Mouse (Mus musculus) C2C12 (cell line): ENCODE measurements around the gene Itm2c. TPM values are rescaled to one million over a fixed set of nuclear protein-coding genes. Genes with fewer than 3 reads are reported as not detected.

Source experiments
- H3K27me3 ChIP-seq: one replicate; pipeline ENCODE4 v1.6.1; 2011; ENCODE audit not compliant: control insufficient read depth, insufficient read depth, insufficient read length
- H3K36me3 ChIP-seq: one replicate; pipeline ENCODE4 v1.6.1; 2011; ENCODE audit not compliant: control insufficient read depth, insufficient read depth
- H3K4me3 ChIP-seq: one replicate; pipeline ENCODE4 v1.5.1; 2011; ENCODE audit warnings: mild to moderate bottlenecking, control low read depth; ENCODE audit not compliant: poor library complexity, insufficient read depth, severe bottlenecking
- H3K79me2 ChIP-seq: one replicate; pipeline ENCODE4 v1.6.1; 2011; ENCODE audit not compliant: control insufficient read depth, insufficient read depth
- H3K79me3 ChIP-seq: one replicate; pipeline ENCODE4 v1.6.1; 2011; ENCODE audit warnings: low read depth, control low read depth
- H3ac ChIP-seq: one replicate; pipeline ENCODE3; 2011; ENCODE audit warnings: low read depth; ENCODE audit not compliant: control insufficient read depth, insufficient read length
- CEBPB ChIP-seq: IDR thresholded peaks from one replicate; pipeline ENCODE4 v1.6.1; 2011; ENCODE audit warnings: low read depth, mild to moderate bottlenecking, control low read depth, moderate library complexity
- CTCF ChIP-seq: IDR thresholded peaks from one replicate; pipeline ENCODE4 v1.5.1; 2011; ENCODE audit not compliant: control insufficient read depth, insufficient read depth, insufficient read length
- FOSL1 ChIP-seq: IDR thresholded peaks from one replicate; pipeline ENCODE4 v1.8.0; 2011; ENCODE audit warnings: mild to moderate bottlenecking, low read length; ENCODE audit not compliant: poor library complexity, insufficient read depth, severe bottlenecking
- MAX ChIP-seq: IDR thresholded peaks from one replicate; pipeline ENCODE4 v1.6.1; 2011; ENCODE audit warnings: mild to moderate bottlenecking, control low read depth
- MYOD1 ChIP-seq: IDR thresholded peaks from one replicate; pipeline ENCODE4 v1.6.1; 2011; ENCODE audit warnings: low read depth; ENCODE audit not compliant: control insufficient read depth, insufficient read length
- MYOG ChIP-seq: IDR thresholded peaks from one replicate; pipeline ENCODE4 v1.6.1; 2011; ENCODE audit not compliant: control insufficient read depth, insufficient read length; ENCODE audit errors: extremely low read depth
- USF1 ChIP-seq: IDR thresholded peaks from one replicate; pipeline ENCODE4 v1.6.1; 2011; ENCODE audit warnings: low read depth, mild to moderate bottlenecking, control low read depth, moderate library complexity
- polyA plus RNA-seq: library from polyadenylated mRNA; unstranded; fragments of >200 nt; fragmentation: generic; extraction: Trizol; gene quantifications from one replicate; pipeline ENCODE4 v1.2.1, GENCODE M21; 2012; ENCODE audit warnings: missing spikeins

Itm2c gene
- polyA plus RNA-seq, 1 experiment, result 60.7 TPM

- TF ChIP-seq CEBPB (no peak), MYOD1 (no peak), MAX (no peak), MYOG (no peak), FOSL1 (no peak), CTCF (no peak), USF1 (no peak)
- H3K79me2 ChIP-seq, result no peaks in the 10 kb centered on the region
- H3K36me3 ChIP-seq, result peaks cover 12% of the 10 kb centered on the region
These were observed 7.5 kb downstream of the Itm2c start for GRCm38 (mm10) chr1:85901516-85902107.

DNA sequence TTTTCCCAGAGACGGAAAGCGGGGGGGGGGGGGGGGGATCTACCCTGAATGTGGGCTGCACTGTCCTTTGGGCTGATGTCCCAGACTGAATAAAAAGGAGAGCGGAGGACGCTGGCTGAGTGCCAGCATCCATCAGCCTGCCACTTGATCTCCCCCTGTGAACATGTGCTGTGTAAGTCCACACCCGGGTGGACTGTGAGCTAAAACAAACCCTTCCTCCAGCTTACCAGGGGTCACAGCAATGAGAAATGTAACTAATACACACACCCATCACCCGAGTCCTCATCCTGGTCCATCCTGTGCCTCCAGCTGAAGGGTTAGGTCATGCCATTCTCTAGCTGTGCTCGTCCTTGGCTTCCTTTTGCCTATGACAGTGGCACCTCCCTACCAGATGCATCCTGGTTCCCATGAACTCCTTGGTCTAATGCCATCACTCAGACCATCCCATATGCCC, 8.1 kb downstream of the Itm2c start:
- TF ChIP-seq MYOD1 (no peak), MYOG (no peak), USF1 (no peak), MAX (no peak), FOSL1 (no peak), CEBPB (no peak), CTCF (no peak)
- Histone ChIP-seq H3K27me3 (no peaks in the 10 kb centered on the region), H3ac (no peak overlapping the region)

More at GRCm38 (mm10) chr1:85901516-85902107, 7.5 kb downstream of the Itm2c start:
- H3K4me3 ChIP-seq, result no peak overlapping the region
- no peaks in the 10 kb centered on the region for H3K27me3 ChIP-seq
- no peak overlapping the region for H3ac ChIP-seq
- H3K79me3 ChIP-seq, result no peaks in the 10 kb centered on the region

DNA sequence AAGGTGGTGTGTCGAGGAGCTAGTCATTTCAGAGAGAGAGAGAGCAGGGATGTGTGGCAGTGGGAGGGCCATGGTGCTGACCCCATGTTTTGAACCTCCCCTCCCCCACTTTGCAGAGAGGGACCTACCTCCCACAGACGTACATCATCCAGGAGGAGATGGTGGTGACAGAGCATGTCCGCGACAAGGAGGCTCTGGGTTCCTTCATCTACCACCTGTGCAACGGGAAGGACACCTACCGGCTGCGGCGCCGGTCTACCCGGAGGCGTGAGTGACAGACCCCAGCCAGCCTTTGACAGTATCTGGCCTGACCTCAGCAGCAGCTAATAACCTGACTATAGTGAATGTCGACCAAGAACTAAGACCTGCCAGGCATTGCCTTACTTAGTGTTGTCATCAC, 12.8 kb downstream of the Itm2c start:
- Histone ChIP-seq H3K79me3 (no peaks in the 10 kb centered on the region), H3K79me2 (no peaks in the 10 kb centered on the region), H3K27me3 (no peaks in the 10 kb centered on the region), H3K4me3 (no peak overlapping the region), H3ac (no peak overlapping the region), H3K36me3 (peaks cover 21% of the 10 kb centered on the region)
- no peak for TF ChIP-seq MYOG
- no peak for TF ChIP-seq CEBPB
- TF ChIP-seq MAX, result no peak

More for the DNA sequence above, 8.1 kb downstream of the Itm2c start:
- no peaks in the 10 kb centered on the region for H3K79me2 ChIP-seq
- peaks cover 17% of the 10 kb centered on the region for H3K36me3 ChIP-seq
- H3K79me3 ChIP-seq, result no peaks in the 10 kb centered on the region
- no peak overlapping the region for H3K4me3 ChIP-seq

DNA sequence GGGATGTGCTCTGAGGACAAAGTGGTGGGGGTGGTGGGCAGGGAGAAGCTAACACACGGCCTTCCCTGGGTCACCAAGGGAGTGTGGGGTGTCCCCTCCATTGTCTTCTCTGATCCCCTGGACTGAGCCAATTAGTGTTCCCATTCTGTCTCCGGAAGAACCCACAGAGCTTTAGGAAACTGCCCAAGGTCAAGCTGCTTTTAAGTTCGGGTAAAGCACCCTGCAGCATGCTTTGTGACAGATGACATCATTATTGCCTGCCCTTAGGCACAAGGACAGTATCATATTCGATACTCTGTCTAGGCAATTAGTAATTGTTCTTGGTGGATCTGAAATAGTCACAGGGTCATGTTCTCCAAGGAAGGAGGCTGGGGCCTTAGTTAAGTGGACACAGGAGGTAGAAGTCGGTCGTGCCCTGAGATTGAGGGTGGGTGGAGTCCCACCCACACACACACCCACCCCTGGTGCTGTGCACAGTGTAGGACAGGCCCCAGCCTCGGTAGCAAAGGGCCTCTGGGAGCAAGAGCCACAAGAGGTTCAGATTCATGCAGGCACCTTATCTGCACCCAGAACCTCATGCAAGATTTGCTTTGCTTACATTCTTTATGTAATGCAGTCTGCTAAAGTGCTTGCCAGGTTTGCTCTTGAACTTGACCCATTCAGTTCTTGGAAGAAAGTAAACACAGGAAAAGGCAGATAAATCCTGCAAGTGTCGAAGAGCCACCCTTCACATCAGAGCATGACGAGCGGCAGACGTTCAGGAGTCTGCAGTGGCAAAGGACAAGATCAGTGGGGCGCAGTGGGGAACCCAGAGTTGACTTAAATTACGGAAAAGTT, 14.9 kb downstream of the Itm2c start:
- H3K79me3 ChIP-seq, result no peaks in the 10 kb centered on the region
- H3K79me2 ChIP-seq, result no peaks in the 10 kb centered on the region
- H3ac ChIP-seq, result no peak overlapping the region
- no peak overlapping the region for H3K4me3 ChIP-seq
- H3K36me3 ChIP-seq, result peaks cover 21% of the 10 kb centered on the region
- no peaks in the 10 kb centered on the region for H3K27me3 ChIP-seq
- TF ChIP-seq CTCF (no peak), MYOG (no peak), MYOD1 (no peak), FOSL1 (no peak), USF1 (no peak), CEBPB (no peak), MAX (no peak)

- H3K36me3 ChIP-seq, result no peaks in the 10 kb centered on the region
- TF ChIP-seq MYOD1 (no peak), CEBPB (no peak), MAX (no peak), FOSL1 (no peak), CTCF (no peak), MYOG (no peak), USF1 (no peak)
These were observed 19.1 kb downstream of the Itm2c start for GRCm38 (mm10) chr1:85913078-85913755.

More at GRCm38 (mm10) chr1:85913078-85913755, 19.1 kb downstream of the Itm2c start:
- Histone ChIP-seq H3K4me3 (no peak overlapping the region), H3ac (no peak overlapping the region), H3K79me3 (no peaks in the 10 kb centered on the region), H3K27me3 (no peaks in the 10 kb centered on the region), H3K79me2 (no peaks in the 10 kb centered on the region)
